Mouse (Mus musculus): ENCODE data around the gene Map4k4. TPM values are rescaled to one million over a fixed set of nuclear protein-coding genes. Genes with fewer than 3 reads are reported as not detected.

Gene Map4k4
- total RNA-seq, 2 experiments from 2014 or later = 181 to 198 TPM

GRCm38 (mm10) chr1:40015066-40015678 lies 114.5 kb downstream of the Map4k4 start:
- intact Hi-C loops (cut with DNase I) = no loop called here
- no peak for DNase-seq (ENCODE audit: extremely low spot score in 1 of 2, low spot score in 2 of 2)

- no peak for DNase-seq (ENCODE audit: extremely low spot score in 1 of 2, low spot score in 2 of 2)
- intact Hi-C loops (cut with DNase I) = no loop called here
Measured at GRCm38 (mm10) chr1:40021617-40022016, 120.9 kb downstream of the Map4k4 start.

- intact Hi-C loops (cut with DNase I) = no loop called here
- no peak for DNase-seq (ENCODE audit: extremely low spot score in 1 of 2, low spot score in 2 of 2)
Measured at GRCm38 (mm10) chr1:40022472-40023135, 121.9 kb downstream of the Map4k4 start.

- intact Hi-C loops (cut with DNase I) = no loop called here
- no peak for DNase-seq (ENCODE audit: extremely low spot score in 1 of 2, low spot score in 2 of 2)
Measured at GRCm38 (mm10) chr1:40023206-40023605, 122.5 kb downstream of the Map4k4 start.

GRCm38 (mm10) chr1:40023748-40024147 lies 123.0 kb downstream of the Map4k4 start:
- DNase-seq (ENCODE audit: extremely low spot score in 1 of 2, low spot score in 2 of 2) = no peak
- intact Hi-C loops (cut with DNase I) = no loop called here

- intact Hi-C loops (cut with DNase I) = no loop called here
- DNase-seq (ENCODE audit: extremely low spot score in 1 of 2, low spot score in 2 of 2) = no peak
Measured at GRCm38 (mm10) chr1:40024554-40025320, 124.0 kb downstream of the Map4k4 start.

- intact Hi-C loops (cut with DNase I) = no loop called here
- DNase-seq (ENCODE audit: extremely low spot score in 1 of 2, low spot score in 2 of 2) = no peak
Measured at GRCm38 (mm10) chr1:40025416-40025815, 124.7 kb downstream of the Map4k4 start.

GRCm38 (mm10) chr1:40027116-40027620 lies 126.5 kb downstream of the Map4k4 start:
- intact Hi-C loops (cut with DNase I) = no loop called here

GRCm38 (mm10) chr1:40028207-40028998 lies 127.7 kb downstream of the Map4k4 start:
- DNase-seq (ENCODE audit: extremely low spot score in 1 of 2, low spot score in 2 of 2) = no peak
- intact Hi-C loops (cut with DNase I) = no loop called here

More at GRCm38 (mm10) chr1:40027116-40027620, 126.5 kb downstream of the Map4k4 start:
- DNase-seq (ENCODE audit: extremely low spot score in 1 of 2, low spot score in 2 of 2) = no peak

- intact Hi-C loops (cut with DNase I) = no loop called here
- DNase-seq (ENCODE audit: extremely low spot score in 1 of 2, low spot score in 2 of 2) = no peak
Measured at GRCm38 (mm10) chr1:40029597-40029996, 128.9 kb downstream of the Map4k4 start.

- no peak for DNase-seq (ENCODE audit: extremely low spot score in 1 of 2, low spot score in 2 of 2)
- intact Hi-C loops (cut with DNase I) = no loop called here
Measured at GRCm38 (mm10) chr1:40030287-40030975, 129.7 kb downstream of the Map4k4 start.

GRCm38 (mm10) chr1:40030976-40031356 lies 130.3 kb downstream of the Map4k4 start:
- intact Hi-C loops (cut with DNase I) = no loop called here
- DNase-seq (ENCODE audit: extremely low spot score in 1 of 2, low spot score in 2 of 2) = no peak

GRCm38 (mm10) chr1:40031626-40032025 lies 130.9 kb downstream of the Map4k4 start:
- DNase-seq (ENCODE audit: extremely low spot score in 1 of 2, low spot score in 2 of 2) = no peak
- intact Hi-C loops (cut with DNase I) = no loop called here

GRCm38 (mm10) chr1:40033315-40033714 lies 132.6 kb downstream of the Map4k4 start:
- intact Hi-C loops (cut with DNase I) = no loop called here
- no peak for DNase-seq (ENCODE audit: extremely low spot score in 1 of 2, low spot score in 2 of 2)

- DNase-seq (ENCODE audit: extremely low spot score in 1 of 2, low spot score in 2 of 2) = no peak
- intact Hi-C loops (cut with DNase I) = no loop called here
Measured at GRCm38 (mm10) chr1:40033743-40034420, 133.2 kb downstream of the Map4k4 start.

- intact Hi-C loops (cut with DNase I) = no loop called here
- DNase-seq (ENCODE audit: extremely low spot score in 1 of 2, low spot score in 2 of 2) = no peak
Measured at GRCm38 (mm10) chr1:40037831-40038230, 137.1 kb downstream of the Map4k4 start.

GRCm38 (mm10) chr1:40045686-40046085 lies 145.0 kb downstream of the Map4k4 start:
- no peak for DNase-seq (ENCODE audit: extremely low spot score in 1 of 2, low spot score in 2 of 2)
- intact Hi-C loops (cut with DNase I) = no loop called here

GRCm38 (mm10) chr1:40046600-40046999 lies 145.9 kb downstream of the Map4k4 start:
- no peak for DNase-seq (ENCODE audit: extremely low spot score in 1 of 2, low spot score in 2 of 2)
- intact Hi-C loops (cut with DNase I) = no loop called here

Measured in left cerebral cortex, postnatal 10 days (tissue).